Mouse (Mus musculus) hindbrain, embryonic 16.5 days (tissue): Measurements from ENCODE around the gene Aacs. TPM values are rescaled to one million over a fixed set of nuclear protein-coding genes. Genes with fewer than 3 reads are reported as not detected.
A peak's percentile ranks its signal among the peaks of the same experiment; 100 is the strongest.

ENCODE experiments used
- ATAC-seq: fragments of 200-750 bp; cut with Nextera tagmentation; 2 replicates; pipeline ENCODE4 v1.8.0; 2017; ENCODE audit warnings: moderate TSS enrichment, moderate library complexity
- H3K27ac ChIP-seq: fragments of 300-500 bp; sonication (generic); 2 replicates; pipeline ENCODE4 v1.5.1; 2014; ENCODE audit warnings: low read depth, mild to moderate bottlenecking, control low read depth, low read length, moderate library complexity
- H3K27me3 ChIP-seq: fragments of 300-500 bp; sonication (generic); replicated peaks from 2 replicates; pipeline ENCODE4 v1.6.1; 2014; ENCODE audit warnings: low read length; ENCODE audit not compliant: control insufficient read depth, insufficient read depth
- H3K36me3 ChIP-seq: fragments of 300-500 bp; sonication (generic); 2 replicates; pipeline ENCODE4 v1.6.1; 2014; ENCODE audit warnings: mild to moderate bottlenecking, low read length, moderate library complexity, mixed read lengths; ENCODE audit not compliant: control insufficient read depth, insufficient read depth
- H3K4me1 ChIP-seq: fragments of 300-500 bp; sonication (generic); 2 replicates; pipeline ENCODE4 v1.6.1; 2014; ENCODE audit warnings: low read depth, low read length; ENCODE audit not compliant: control insufficient read depth, insufficient read depth
- H3K4me2 ChIP-seq: fragments of 300-500 bp; sonication (generic); 2 replicates; pipeline ENCODE4 v1.6.1; 2014; ENCODE audit warnings: mild to moderate bottlenecking, low read length, control low read depth, moderate library complexity
- H3K4me3 ChIP-seq: fragments of 300-500 bp; sonication (generic); 2 replicates; pipeline ENCODE4 v1.5.1; 2014; ENCODE audit warnings: mild to moderate bottlenecking, low read length, control low read depth, moderate library complexity
- H3K9ac ChIP-seq: fragments of 300-500 bp; sonication (generic); 2 replicates; pipeline ENCODE4 v1.6.1; 2014; ENCODE audit warnings: low read depth, mild to moderate bottlenecking, control low read depth, low read length, moderate library complexity
- H3K9me3 ChIP-seq: fragments of 300-500 bp; sonication (generic); 2 replicates; pipeline ENCODE4 v1.6.1; 2014; ENCODE audit warnings: mild to moderate bottlenecking, low read length, moderate library complexity; ENCODE audit not compliant: control insufficient read depth
- WGBS: fragments of 180-500 bp; shearing (Covaris S2); extraction: QIAGEN DNeasy Blood & Tissue Kit; methylation state at CpG from one replicate; pipeline ENCODE4 v1.1.7; 2014; 5-methylcytosine and 5-hydroxymethylcytosine counted together
- polyA plus RNA-seq: library from polyadenylated mRNA; unstranded; fragments of >200 nt; fragmentation: Nextera tagmentation; extraction: Ambion mirVana; gene quantifications from 2 replicates; pipeline ENCODE4 v1.2.1, GENCODE M21; 2015

The Aacs gene
- polyA plus RNA-seq, 1 experiment from 2014 or later = 123 TPM

DNA sequence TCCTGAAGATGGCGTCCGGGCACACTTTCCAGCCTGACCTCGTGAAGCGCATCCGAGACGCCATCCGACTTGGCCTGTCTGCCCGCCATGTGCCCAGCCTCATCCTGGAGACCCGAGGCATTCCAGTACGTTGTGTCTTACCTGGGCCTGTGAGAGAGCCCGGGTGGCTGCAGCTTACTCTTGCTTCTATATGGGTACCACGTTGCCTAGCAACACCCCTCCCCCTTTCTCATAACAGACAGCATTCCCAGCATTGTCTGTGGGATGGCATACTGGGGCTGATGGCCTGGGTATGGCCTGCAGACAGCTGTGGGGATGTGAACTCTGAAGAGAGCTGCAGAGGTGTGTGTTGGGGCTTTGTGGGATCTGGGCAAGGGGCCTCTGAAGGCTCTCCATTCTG lies 39.4 kb downstream of the Aacs start:
- H3K4me3 ChIP-seq = no peak overlapping the region
- no peak overlapping the region for H3K27ac ChIP-seq
- no peak for ATAC-seq
- WGBS = 75% methylated on average over 12 of the region's 12 CpGs
- H3K9ac ChIP-seq = no peak overlapping the region
- H3K27me3 ChIP-seq = no peaks in the 10 kb centered on the region
- H3K36me3 ChIP-seq = peaks cover 53% of the 10 kb centered on the region
- no peaks in the 10 kb centered on the region for H3K4me1 ChIP-seq
- H3K9me3 ChIP-seq = no peaks in the 10 kb centered on the region
- H3K4me2 ChIP-seq = no peak overlapping the region

DNA sequence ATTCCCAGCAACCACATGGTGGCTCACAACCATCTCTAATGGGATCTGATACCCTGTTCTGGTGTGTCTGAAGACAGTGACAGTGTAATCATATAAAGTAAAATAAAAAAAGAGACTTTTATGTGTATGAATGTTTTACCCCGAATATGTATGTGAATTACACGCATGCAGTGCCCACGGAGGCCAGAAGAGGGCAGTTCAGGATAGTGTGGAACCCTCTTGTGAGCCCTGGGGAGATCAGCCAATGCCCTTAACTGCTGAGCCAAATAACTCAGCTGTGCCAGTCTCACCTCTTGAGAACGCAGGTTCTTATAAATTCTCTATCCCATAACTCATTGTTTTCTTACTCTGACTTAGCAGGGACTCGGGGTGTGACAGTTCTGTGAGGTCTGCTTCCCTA lies 43.0 kb downstream of the Aacs start:
- 64% methylated on average over 5 of the region's 5 CpGs for WGBS
- no peak overlapping the region for H3K9ac ChIP-seq
- H3K4me3 ChIP-seq = no peak overlapping the region
- no peaks in the 10 kb centered on the region for H3K27me3 ChIP-seq
- peaks cover 32% of the 10 kb centered on the region for H3K36me3 ChIP-seq
- no peaks in the 10 kb centered on the region for H3K9me3 ChIP-seq
- H3K27ac ChIP-seq = no peak overlapping the region
- ATAC-seq = no peak
- no peak overlapping the region for H3K4me2 ChIP-seq
- H3K4me1 ChIP-seq = no peaks in the 10 kb centered on the region

DNA sequence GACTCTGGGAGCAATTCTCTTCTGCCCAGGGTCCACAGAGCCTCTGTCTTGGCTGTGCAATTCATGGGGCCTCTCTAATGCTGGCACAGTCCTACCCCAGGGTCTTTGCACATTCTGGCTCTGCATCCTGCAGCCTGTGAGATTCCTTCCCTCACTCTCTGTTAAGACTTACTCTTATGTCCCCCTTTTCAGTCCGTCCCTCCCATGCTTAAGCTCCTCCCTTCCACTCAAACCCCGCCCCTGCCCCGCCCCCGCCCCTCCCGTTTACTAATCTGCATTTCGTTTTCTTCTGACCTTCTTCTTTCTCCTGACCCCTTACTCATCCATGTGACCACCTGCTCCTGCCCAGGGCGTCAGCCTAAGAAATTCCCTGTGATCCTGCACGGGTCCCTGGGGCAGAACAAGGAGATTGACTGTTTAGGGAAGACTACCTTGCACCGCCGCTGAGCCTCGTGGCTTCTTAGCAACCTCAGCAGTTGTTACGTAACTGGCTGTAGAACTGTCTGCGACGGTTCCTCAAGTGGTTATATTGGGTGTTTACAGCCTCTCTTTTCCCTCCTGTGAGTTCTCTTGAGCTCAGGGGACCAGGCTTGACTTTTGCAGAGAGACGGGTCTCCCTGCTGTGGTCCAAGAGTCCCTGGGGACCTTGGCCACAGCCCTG lies 45.4 kb downstream of the Aacs start:
- no peak overlapping the region for H3K4me2 ChIP-seq
- H3K4me1 ChIP-seq = no peaks in the 10 kb centered on the region
- H3K27me3 ChIP-seq = no peaks in the 10 kb centered on the region
- no peak overlapping the region for H3K9ac ChIP-seq
- 24% methylated on average over 15 of the region's 15 CpGs for WGBS
- peaks cover 13% of the 10 kb centered on the region for H3K36me3 ChIP-seq
- no peak overlapping the region for H3K4me3 ChIP-seq
- ATAC-seq = no peak
- no peak overlapping the region for H3K27ac ChIP-seq
- H3K9me3 ChIP-seq = no peaks in the 10 kb centered on the region

DNA sequence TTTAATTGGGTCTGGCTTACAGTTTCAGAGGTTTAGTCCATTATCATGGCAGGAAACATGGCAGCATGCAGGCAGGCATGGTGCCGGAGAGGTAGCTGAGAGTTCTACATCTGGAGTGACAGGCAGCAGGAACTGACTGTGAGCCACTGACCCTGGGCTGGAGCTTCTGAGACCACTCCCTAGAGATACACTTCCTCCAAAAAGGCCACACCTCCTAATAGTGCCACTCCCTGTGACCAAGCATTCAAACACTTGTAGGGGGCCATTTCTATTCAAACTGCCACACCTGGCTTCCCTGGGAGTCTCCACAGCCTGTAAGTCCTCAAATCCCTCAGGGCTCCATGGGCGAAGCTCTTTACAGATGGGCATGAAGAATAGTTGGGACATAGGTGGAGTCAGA lies 47.7 kb downstream of the Aacs start:
- no peaks in the 10 kb centered on the region for H3K27me3 ChIP-seq
- H3K9me3 ChIP-seq = no peaks in the 10 kb centered on the region
- H3K27ac ChIP-seq = no peak overlapping the region
- H3K4me3 ChIP-seq = no peak overlapping the region
- WGBS = 84% methylated on average over 2 of the region's 2 CpGs
- no peak overlapping the region for H3K9ac ChIP-seq
- H3K4me1 ChIP-seq = no peaks in the 10 kb centered on the region
- no peak for ATAC-seq
- H3K4me2 ChIP-seq = no peak overlapping the region
- peaks cover 3% of the 10 kb centered on the region; the same call in 1 of the 2 replicates for H3K36me3 ChIP-seq

DNA sequence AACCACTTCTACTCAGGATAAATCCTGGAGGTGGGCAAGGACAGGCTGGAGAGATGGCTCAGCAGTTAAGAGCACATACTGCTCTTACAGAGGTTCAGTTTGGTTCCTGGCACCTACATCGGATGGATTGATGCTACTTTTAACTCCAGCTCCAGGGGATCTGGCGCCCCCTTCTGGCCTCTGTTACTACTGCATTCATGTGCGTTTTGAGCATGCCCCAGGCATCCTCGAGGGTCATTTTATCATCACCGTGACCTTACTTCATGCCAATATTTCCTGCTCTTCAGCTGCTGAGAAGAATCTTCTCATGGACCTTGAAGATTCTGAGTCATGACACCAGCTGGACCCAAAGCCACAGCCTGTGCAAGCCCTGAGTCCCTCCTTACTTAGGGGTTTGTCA lies 49.9 kb downstream of the Aacs start:
- no peak for ATAC-seq
- Histone ChIP-seq H3K4me2 (no peak overlapping the region), H3K36me3 (peaks cover 3% of the 10 kb centered on the region; the same call in 1 of the 2 replicates), H3K27me3 (peaks cover 7% of the 10 kb centered on the region; the same call in 1 of the 2 replicates), H3K4me3 (no peak overlapping the region), H3K4me1 (no peaks in the 10 kb centered on the region), H3K9me3 (no peaks in the 10 kb centered on the region), H3K27ac (no peak overlapping the region), H3K9ac (no peak overlapping the region)
- whole genome bisulfite sequencing = 50% methylated on average over 5 of the region's 5 CpGs

DNA sequence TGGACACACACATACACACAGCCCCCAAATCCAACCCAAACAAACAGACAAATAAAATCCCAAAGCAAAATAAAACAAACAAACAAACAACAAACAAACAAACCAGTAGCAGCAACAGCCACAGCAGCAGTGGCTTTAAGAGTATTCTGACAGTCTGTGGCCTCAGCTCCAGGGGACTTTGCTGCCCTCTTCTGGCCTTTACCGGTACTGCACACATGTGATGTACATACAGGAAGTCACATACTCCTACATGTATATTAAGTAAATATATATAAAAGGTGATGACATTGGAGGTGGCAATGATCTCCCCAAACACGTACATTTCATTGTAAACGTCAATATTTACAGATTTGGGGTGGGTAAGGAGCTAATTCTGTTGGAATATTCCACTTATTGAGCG lies 50.9 kb downstream of the Aacs start:
- H3K9ac ChIP-seq = no peak overlapping the region
- no peak overlapping the region for H3K27ac ChIP-seq
- H3K9me3 ChIP-seq = no peaks in the 10 kb centered on the region
- no peak overlapping the region for H3K4me3 ChIP-seq
- peaks cover under 1% of the 10 kb centered on the region; the same call in 1 of the 2 replicates for H3K4me1 ChIP-seq
- no peak overlapping the region for H3K4me2 ChIP-seq
- no peak for ATAC-seq
- H3K27me3 ChIP-seq = peaks cover 7% of the 10 kb centered on the region; the same call in 1 of the 2 replicates
- H3K36me3 ChIP-seq = peaks cover 3% of the 10 kb centered on the region; the same call in 1 of the 2 replicates
- WGBS = 80% methylated on average over 4 of the region's 4 CpGs

DNA sequence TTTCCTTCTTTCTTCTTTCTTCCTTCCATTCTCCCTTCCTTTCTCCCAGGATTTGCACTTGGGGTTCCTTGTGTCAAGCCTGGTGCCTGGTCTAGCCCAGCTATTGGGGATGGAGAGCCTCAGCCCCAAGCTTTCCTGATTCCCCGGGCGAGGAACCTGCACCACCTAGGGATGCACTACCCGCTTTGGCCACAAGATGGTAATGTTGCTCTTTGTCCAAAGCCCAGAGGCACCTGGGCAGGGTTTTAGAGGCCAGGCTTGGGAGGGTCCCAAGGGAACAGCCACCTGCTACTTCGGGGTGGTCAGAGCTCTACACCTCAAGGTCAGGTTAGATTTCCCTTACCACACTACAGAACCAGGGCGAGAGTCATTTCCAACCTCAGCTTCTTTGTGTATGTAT lies 53.5 kb downstream of the Aacs start:
- peaks cover 9% of the 10 kb centered on the region; the same call in 1 of the 2 replicates for H3K27me3 ChIP-seq
- no peak overlapping the region for H3K9ac ChIP-seq
- H3K36me3 ChIP-seq = peaks cover 3% of the 10 kb centered on the region; the same call in 1 of the 2 replicates
- ATAC-seq = 0 out of 2 replicates have a peak, but pooled peaks have one; percentile 7
- no peak overlapping the region for H3K27ac ChIP-seq
- H3K4me3 ChIP-seq = no peak overlapping the region
- no peak overlapping the region for H3K4me2 ChIP-seq
- H3K9me3 ChIP-seq = no peaks in the 10 kb centered on the region
- 4% methylated on average over 5 of the region's 5 CpGs for WGBS
- H3K4me1 ChIP-seq = peaks cover 19% of the 10 kb centered on the region

DNA sequence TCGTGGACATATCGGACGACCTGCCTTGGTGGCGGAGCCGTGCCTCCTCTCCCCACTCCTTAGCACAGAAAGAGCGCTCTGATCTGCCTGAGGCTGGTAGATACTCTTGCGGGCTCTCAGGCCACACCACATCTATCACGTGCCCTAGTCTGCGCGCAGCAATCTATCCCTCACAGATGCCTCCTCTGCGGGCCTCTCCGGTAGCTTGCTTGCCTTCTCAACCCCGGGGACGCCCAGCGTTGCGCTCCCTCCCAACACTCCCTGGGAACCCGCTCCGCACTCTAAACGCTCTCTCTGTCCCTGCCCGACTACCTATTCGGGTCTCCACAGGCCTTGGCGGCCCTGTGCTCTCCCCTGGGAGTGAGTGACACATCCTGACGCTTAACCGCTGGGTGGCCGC lies 56.0 kb downstream of the Aacs start, which contains the start of gene Tmem132b:
TSS of gene Tmem132b (plus strand) at position 141 of the 400 bp plus-strand sequence.
- ATAC-seq = peak; percentile 25; the same call in 1 of the 2 replicates

DNA sequence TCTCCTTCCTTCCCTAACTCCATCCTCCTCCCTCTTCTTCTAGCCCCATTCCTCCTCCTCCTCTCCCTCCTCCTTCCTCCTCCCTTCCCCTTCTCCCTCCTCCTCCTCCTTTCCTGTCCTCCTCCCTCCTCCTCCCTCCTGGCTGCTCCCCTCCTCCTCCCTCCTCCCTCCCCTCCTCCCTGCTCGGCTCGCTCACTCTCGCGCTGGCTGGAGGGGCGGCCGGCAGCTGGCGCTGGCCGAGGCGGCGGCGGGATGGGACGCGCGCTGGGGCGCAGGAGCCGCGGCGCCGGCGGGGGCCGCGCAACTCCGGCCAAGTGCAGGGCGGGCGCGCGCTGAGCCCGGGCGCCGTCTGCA lies 56.6 kb downstream of the Aacs start:
- peaks cover 11% of the 10 kb centered on the region; the same call in 1 of the 2 replicates for H3K27me3 ChIP-seq
- ATAC-seq = peak; percentile 61
- WGBS = under 1% methylated on average over 28 of the region's 30 CpGs

More for the DNA sequence above, 56.0 kb downstream of the Aacs start, which contains the start of gene Tmem132b:
- Histone ChIP-seq H3K9ac (peak within 1 kb of the TSS; percentile 78), H3K4me3 (peak within 1 kb of the TSS; percentile 64), H3K4me1 (peaks cover 28% of the 10 kb centered on the region), H3K9me3 (no peaks in the 10 kb centered on the region), H3K36me3 (no peaks in the 10 kb centered on the region), H3K27me3 (peaks cover 11% of the 10 kb centered on the region; the same call in 1 of the 2 replicates), H3K27ac (peak within 1 kb of the TSS; percentile 71), H3K4me2 (peak within 1 kb of the TSS; percentile 90)
- 1% methylated on average over 25 of the region's 25 CpGs for WGBS

More for the DNA sequence above, 56.6 kb downstream of the Aacs start:
- Histone ChIP-seq H3K27ac (peak overlapping the region; percentile 71), H3K36me3 (no peaks in the 10 kb centered on the region), H3K9ac (peak overlapping the region; percentile 78), H3K4me3 (peak overlapping the region; percentile 64), H3K4me2 (peak overlapping the region; percentile 90), H3K4me1 (peaks cover 28% of the 10 kb centered on the region), H3K9me3 (no peaks in the 10 kb centered on the region)
